20 mouse cellular contexts compared by ENCODE assay signal in genomic region chr10:19955817-19956216, GRCm38 (mm10). TPM values are rescaled to one million over a fixed set of nuclear protein-coding genes. Genes with fewer than 3 reads are reported as not detected.
DNase-seq lines count a peak whose midpoint lies in the region; ATAC-seq and TF ChIP-seq lines count a peak whose summit lies in the region.
"Had no signal": no experiment of that assay in that cellular context is flagged by ENCODE, and none has a peak within 500 bp of the region (broad histone marks: within the 10 kb centered on the region; RNA-seq: fewer than 3 reads in every experiment).

No protein-coding gene starts in this region.

- peak; percentile 56; the same call in 1 of the 2 replicates for ATAC-seq in liver, postnatal 0 days
- no peak for ATAC-seq in liver, embryonic 12.5 days
- ATAC-seq in stomach, embryonic 16.5 days (ENCODE audit: insufficient read depth, low FRiP score): no peak
- ATAC-seq: forebrain, embryonic 16.5 days; hindbrain, postnatal 0 days had no signal

- peaks cover 34% of the 10 kb centered on the region for H3K4me1 ChIP-seq in liver, postnatal 0 days (ENCODE audit: insufficient read depth)
- peaks cover 39% of the 10 kb centered on the region for H3K4me1 ChIP-seq in liver, embryonic 12.5 days
- H3K4me1 ChIP-seq in CH12.LX (ENCODE audit: control insufficient read depth in 1 of 2, insufficient read depth in 2 of 2): peaks cover 22 to 80% of the 10 kb centered on the region in 2 experiments
- H3K4me1 ChIP-seq in stomach, embryonic 16.5 days (ENCODE audit: control insufficient read depth, insufficient read depth, low read length): peaks cover 41% of the 10 kb centered on the region
- H3K4me1 ChIP-seq: forebrain, embryonic 12.5 days; hindbrain, embryonic 13.5 days had no signal

- H3K9ac ChIP-seq in liver, postnatal 0 days (replicated peaks): no peak overlapping the region
- no peak overlapping the region for H3K9ac ChIP-seq in liver, embryonic 12.5 days
- H3K9ac ChIP-seq in CH12.LX (ENCODE audit: insufficient read depth, low read depth): no peak overlapping the region
- H3K9ac ChIP-seq in stomach, embryonic 16.5 days (ENCODE audit: low read length): no peak overlapping the region
- H3K9ac ChIP-seq: embryonic facial prominence, embryonic 13.5 days; forebrain, embryonic 12.5 days; heart, embryonic 13.5 days; hindbrain, embryonic 13.5 days had no signal

- WGBS in liver, postnatal 0 days (ENCODE audit: insufficient replicate concordance): 71% methylated on average over 6 of the region's 6 CpGs
- 80% methylated on average over 6 of the region's 6 CpGs for WGBS in liver, embryonic 12.5 days (ENCODE audit: insufficient replicate concordance)
- WGBS in stomach, embryonic 16.5 days: 76% methylated on average over 6 of the region's 6 CpGs

- TF ChIP-seq RAD21 in CH12.LX (IDR thresholded peaks at IDR 0.05; ENCODE audit: low read depth, low read length): no peak

- no peak for TF ChIP-seq EP300 in liver, postnatal 0 days (IDR thresholded peaks at IDR 0.05; ENCODE audit: low read depth)
- no peak for TF ChIP-seq EP300 in CH12.LX (IDR thresholded peaks at IDR 0.05; ENCODE audit: low read length)

- no peak for TF ChIP-seq POLR2A in CH12.LX (IDR thresholded peaks at IDR 0.05; ENCODE audit: low read depth, low read length)

- no peaks in the 10 kb centered on the region for H3K9me3 ChIP-seq in liver, postnatal 0 days (ENCODE audit: low read length)
- H3K9me3 ChIP-seq in liver, embryonic 12.5 days (replicated peaks): no peaks in the 10 kb centered on the region
- peaks cover 2% of the 10 kb centered on the region for H3K9me3 ChIP-seq in CH12.LX (replicated peaks; ENCODE audit: low read length)
- H3K9me3 ChIP-seq in stomach, embryonic 16.5 days (replicated peaks; ENCODE audit: control insufficient read depth, low read length): no peaks in the 10 kb centered on the region
- H3K9me3 ChIP-seq: embryonic facial prominence, embryonic 13.5 days; forebrain, embryonic 12.5 days; G1E; hindbrain, embryonic 13.5 days had no signal

- H3K36me3 ChIP-seq in liver, postnatal 0 days (replicated peaks; ENCODE audit: insufficient read depth, low read length): no peaks in the 10 kb centered on the region
- H3K36me3 ChIP-seq in liver, embryonic 12.5 days: no peaks in the 10 kb centered on the region
- peaks cover 8 to 30% of the 10 kb centered on the region in 2 experiments for H3K36me3 ChIP-seq in CH12.LX (replicated peaks in 1 of 2; ENCODE audit: control insufficient read depth in 1 of 2, insufficient read depth in 1 of 2, low read length in 1 of 2)
- no peaks in the 10 kb centered on the region for H3K36me3 ChIP-seq in stomach, embryonic 16.5 days (ENCODE audit: control insufficient read depth, insufficient read depth, low read length)
- H3K36me3 ChIP-seq: embryonic facial prominence, embryonic 13.5 days; forebrain, embryonic 12.5 days; G1E; heart, embryonic 13.5 days; hindbrain, embryonic 13.5 days had no signal

- no peak for DNase-seq in liver, postnatal 0 days
- no peak for DNase-seq in CH12.LX (ENCODE audit: extremely low read depth)
- peak; percentile 22 for DNase-seq in induced T-regulatory cell, adult 2 months (ENCODE audit: low read depth)
- no peak for DNase-seq in right cerebral cortex, adult 2 months (ENCODE audit: low spot score in 2 of 2)
- no peak for DNase-seq in heart, postnatal 14 days
- DNase-seq: adrenal gland, adult 8-10 months; adrenal gland, postnatal 36 days; cerebellum, adult 11 months; cerebellum, adult 9-11 months; cerebellum, postnatal 36 days; gastrocnemius, postnatal 14 days had no signal

- dilution Hi-C loops in CH12.LX (cut with MboI; ENCODE audit: extremely low pct_ligation_motif_present, extremely low pct_unique_long_range_greater_than_20kb, low sequenced_read_pairs): no loop called here

- H3K27me3 ChIP-seq in liver, postnatal 0 days (ENCODE audit: insufficient read depth, low read length): no peaks in the 10 kb centered on the region
- H3K27me3 ChIP-seq in liver, embryonic 12.5 days (replicated peaks): no peaks in the 10 kb centered on the region
- no peaks in the 10 kb centered on the region for H3K27me3 ChIP-seq in CH12.LX (replicated peaks)
- no peaks in the 10 kb centered on the region for H3K27me3 ChIP-seq in stomach, embryonic 16.5 days (ENCODE audit: control insufficient read depth, insufficient read depth, low read length)
- H3K27me3 ChIP-seq: embryonic facial prominence, embryonic 13.5 days; forebrain, embryonic 12.5 days; heart, embryonic 13.5 days; hindbrain, embryonic 13.5 days had no signal

- in situ Hi-C loops in CH12.LX (cut with MboI; ENCODE audit: low pct_ligation_motif_present, low pct_unique_long_range_greater_than_20kb, low sequenced_read_pairs): no loop called here

- H3K4me3 ChIP-seq in liver, postnatal 0 days (ENCODE audit: low read depth, low read length): no peak overlapping the region
- no peak overlapping the region for H3K4me3 ChIP-seq in liver, embryonic 12.5 days
- no peak overlapping the region for H3K4me3 ChIP-seq in CH12.LX (replicated peaks in 1 of 3; ENCODE audit: low read depth in 2 of 3, low read length in 2 of 3, poor library complexity in 1 of 3)
- H3K4me3 ChIP-seq in stomach, embryonic 16.5 days (replicated peaks; ENCODE audit: low read length): no peak overlapping the region
- H3K4me3 ChIP-seq: embryonic facial prominence, embryonic 13.5 days; forebrain, embryonic 12.5 days; heart, embryonic 13.5 days; hindbrain, embryonic 13.5 days had no signal

- H3K4me2 ChIP-seq in liver, postnatal 0 days (ENCODE audit: low read depth, low read length): no peak overlapping the region
- H3K4me2 ChIP-seq in liver, embryonic 12.5 days: no peak overlapping the region
- H3K4me2 ChIP-seq in CH12.LX (ENCODE audit: insufficient read depth, low read depth, poor library complexity, severe bottlenecking): peak overlapping the region; percentile 16; the same call in 1 of the 2 replicates
- no peak overlapping the region for H3K4me2 ChIP-seq in stomach, embryonic 16.5 days (ENCODE audit: low read depth, low read length)
- H3K4me2 ChIP-seq: embryonic facial prominence, embryonic 13.5 days; forebrain, embryonic 12.5 days; hindbrain, embryonic 13.5 days had no signal

- no peak for TF ChIP-seq CTCF in liver, postnatal 0 days (IDR thresholded peaks at IDR 0.05; ENCODE audit: low read depth)
- no peak for TF ChIP-seq CTCF in CH12.LX (conservative IDR thresholded peaks at IDR 0.05 in 1 of 2, IDR thresholded peaks at IDR 0.05 in 1 of 2; ENCODE audit: low read depth in 2 of 2, low read length in 2 of 2)

- intact Hi-C loops in heart, postnatal 14 days (cut with DNase I): no loop called here

- peak overlapping the region; percentile 9; the same call in 1 of the 2 replicates for H3K27ac ChIP-seq in liver, postnatal 0 days (ENCODE audit: low read depth)
- H3K27ac ChIP-seq in liver, embryonic 12.5 days: no peak overlapping the region
- H3K27ac ChIP-seq in CH12.LX (ENCODE audit: insufficient read depth, low read depth): no peak overlapping the region
- H3K27ac ChIP-seq in stomach, embryonic 16.5 days (ENCODE audit: low read length): peak overlapping the region; percentile 76
- H3K27ac ChIP-seq: embryonic facial prominence, embryonic 13.5 days; forebrain, embryonic 12.5 days; hindbrain, embryonic 13.5 days; hindbrain, postnatal 0 days had no signal

- H3K79me2 ChIP-seq in CH12.LX (replicated peaks; ENCODE audit: control insufficient read depth, extremely low read depth, insufficient read depth, poor library complexity, severe bottlenecking): peaks cover 71% of the 10 kb centered on the region

TF ChIP-seq in CH12.LX, 34 proteins besides CTCF, POLR2A, EP300 and RAD21:
- TF ChIP-seq MAFK (IDR thresholded peaks at IDR 0.05; ENCODE audit: insufficient replicate concordance, low read length) (no peak), IRF4 (IDR thresholded peaks at IDR 0.05; ENCODE audit: low read depth, low read length) (no peak), PAX5 (IDR thresholded peaks at IDR 0.05; ENCODE audit: low read length) (no peak), MXI1 (IDR thresholded peaks at IDR 0.05; ENCODE audit: low read depth, low read length) (no peak), GABPA (IDR thresholded peaks at IDR 0.05; ENCODE audit: insufficient replicate concordance, low read depth, low read length) (no peak), JUN (IDR thresholded peaks at IDR 0.05; ENCODE audit: insufficient read depth, low read depth, low read length) (no peak), SIN3A (IDR thresholded peaks at IDR 0.05; ENCODE audit: low read length) (no peak), ZNF384 (IDR thresholded peaks at IDR 0.05; ENCODE audit: low read depth, low read length) (no peak), UBTF (IDR thresholded peaks at IDR 0.05; ENCODE audit: low read depth, low read length) (no peak), USF2 (conservative IDR thresholded peaks at IDR 0.05; ENCODE audit: low read depth, low read length) (no peak), RCOR1 (conservative IDR thresholded peaks at IDR 0.05; ENCODE audit: low read depth, low read length) (no peak), NELFE (IDR thresholded peaks at IDR 0.05; ENCODE audit: low read depth, low read length) (no peak), KAT2A (IDR thresholded peaks at IDR 0.05; ENCODE audit: insufficient replicate concordance, low read length) (no peak), BHLHE40 (IDR thresholded peaks at IDR 0.05; ENCODE audit: low read depth, low read length) (no peak), USF1 (IDR thresholded peaks at IDR 0.05; ENCODE audit: low read depth, low read length) (no peak), ZMIZ1 (IDR thresholded peaks at IDR 0.05; ENCODE audit: low read depth, low read length) (no peak)

RNA-seq across cellular contexts. Expression of gene Map3k5, which starts 21.5 kb away (rescaled TPM):
- polyA plus RNA-seq in liver, postnatal 0 days (2015; fragmentation: Nextera tagmentation; extraction: Ambion mirVana): 1.1 and 1.4 TPM in 2 replicates
- polyA plus RNA-seq in liver, embryonic 12.5 days (2016; fragmentation: Nextera tagmentation; extraction: Ambion mirVana): 1.2 and 1.3 TPM in 2 replicates
- total RNA-seq in CH12.LX (2012; rRNA removed) (27.6 and 28.8 TPM in 2 replicates), CH12.LX (2014; rRNA removed) (15.8 and 16.3 TPM in 2 replicates)
- 27.3 and 31.0 TPM in 2 replicates for polyA plus RNA-seq in CH12.LX (2012; ENCODE audit: insufficient read length, low read depth)
- 2.6 and 2.7 TPM in 2 replicates for polyA plus RNA-seq in stomach, embryonic 16.5 days (2015; fragmentation: Nextera tagmentation; extraction: Ambion mirVana)
- total RNA-seq in heart, postnatal 14 days (2021): 10 to 100 TPM; 30.0 to 38.9 TPM

RNA-seq across cellular contexts. Expression of gene Pex7, which starts 48.3 kb away (rescaled TPM):
- polyA plus RNA-seq in liver, postnatal 0 days (2015; fragmentation: Nextera tagmentation; extraction: Ambion mirVana): 51.4 and 58.5 TPM in 2 replicates
- 29.7 and 30.9 TPM in 2 replicates for polyA plus RNA-seq in liver, embryonic 12.5 days (2016; fragmentation: Nextera tagmentation; extraction: Ambion mirVana)
- total RNA-seq in CH12.LX (2012; rRNA removed) (26.5 and 28.0 TPM in 2 replicates), CH12.LX (2014; rRNA removed) (53.1 and 53.6 TPM in 2 replicates)
- polyA plus RNA-seq in CH12.LX (2012; ENCODE audit: insufficient read length, low read depth): 30.2 and 32.4 TPM in 2 replicates
- polyA plus RNA-seq in stomach, embryonic 16.5 days (2015; fragmentation: Nextera tagmentation; extraction: Ambion mirVana): 41.3 and 42.7 TPM in 2 replicates
- total RNA-seq in heart, postnatal 14 days (2021): 10 to 100 TPM; 22.9 to 25.9 TPM

Comparison
In these comparisons a context has a peak if more than half of its experiments do, and no peak if none do; other contexts are left out.
1. H3K27ac ChIP-seq: peak in liver, postnatal 0 days (single experiment) and stomach, embryonic 16.5 days (single experiment); none in liver, embryonic 12.5 days (single experiment) and CH12.LX (single experiment).